Mouse (Mus musculus): ENCODE measurements around the gene Cdkal1. TPM values are rescaled to one million over a fixed set of nuclear protein-coding genes. Genes with fewer than 3 reads are reported as not detected.
A peak's percentile ranks its signal among the peaks of the same experiment; 100 is the strongest.

Gene Cdkal1
- polyA plus RNA-seq, 1 experiment from 2014 or later: 28.8 TPM

GRCm38 (mm10) chr13:29192697-29193096, 662.8 kb downstream of the Cdkal1 start:
- H3K9me3 ChIP-seq (ENCODE audit: control insufficient read depth, low read length): no peaks in the 10 kb centered on the region
- no peak overlapping the region for H3K27ac ChIP-seq (ENCODE audit: low read length)
- H3K4me1 ChIP-seq (replicated peaks; ENCODE audit: control insufficient read depth, insufficient read depth, low read length): peaks cover 19% of the 10 kb centered on the region
- no peaks in the 10 kb centered on the region for H3K27me3 ChIP-seq (replicated peaks; ENCODE audit: control insufficient read depth, insufficient read depth, low read length)
- WGBS: 94% methylated on average over 3 of the region's 3 CpGs
- no peak overlapping the region for H3K4me2 ChIP-seq (ENCODE audit: low read length)
- no peak overlapping the region for H3K9ac ChIP-seq (replicated peaks; ENCODE audit: low read depth, low read length)
- ATAC-seq: no peak
- no peak overlapping the region for H3K4me3 ChIP-seq (replicated peaks; ENCODE audit: low read length)
- H3K36me3 ChIP-seq (ENCODE audit: control insufficient read depth, insufficient read depth): no peaks in the 10 kb centered on the region

- H3K9ac ChIP-seq (replicated peaks; ENCODE audit: low read depth, low read length): no peak overlapping the region
- no peak overlapping the region for H3K4me3 ChIP-seq (replicated peaks; ENCODE audit: low read length)
- no peak overlapping the region for H3K27ac ChIP-seq (ENCODE audit: low read length)
- no peak for ATAC-seq
- WGBS: 87% methylated on average over 7 of the region's 7 CpGs
- H3K4me1 ChIP-seq (replicated peaks; ENCODE audit: control insufficient read depth, insufficient read depth, low read length): peaks cover 10% of the 10 kb centered on the region
- H3K36me3 ChIP-seq (ENCODE audit: control insufficient read depth, insufficient read depth): no peaks in the 10 kb centered on the region
- no peak overlapping the region for H3K4me2 ChIP-seq (ENCODE audit: low read length)
- H3K27me3 ChIP-seq (replicated peaks; ENCODE audit: control insufficient read depth, insufficient read depth, low read length): no peaks in the 10 kb centered on the region
- H3K9me3 ChIP-seq (ENCODE audit: control insufficient read depth, low read length): no peaks in the 10 kb centered on the region
Observed at GRCm38 (mm10) chr13:29190548-29190947, 664.9 kb downstream of the Cdkal1 start.

- Histone ChIP-seq H3K4me2 (ENCODE audit: low read length) (no peak overlapping the region), H3K27me3 (replicated peaks; ENCODE audit: control insufficient read depth, insufficient read depth, low read length) (no peaks in the 10 kb centered on the region), H3K4me3 (replicated peaks; ENCODE audit: low read length) (no peak overlapping the region), H3K9me3 (ENCODE audit: control insufficient read depth, low read length) (no peaks in the 10 kb centered on the region), H3K4me1 (replicated peaks; ENCODE audit: control insufficient read depth, insufficient read depth, low read length) (no peaks in the 10 kb centered on the region), H3K27ac (ENCODE audit: low read length) (0 out of 2 replicates have a peak overlapping the region, but pooled peaks have one; percentile 24), H3K9ac (replicated peaks; ENCODE audit: low read depth, low read length) (no peak overlapping the region), H3K36me3 (ENCODE audit: control insufficient read depth, insufficient read depth) (no peaks in the 10 kb centered on the region)
- ATAC-seq: no peak
- 91% methylated on average over 5 of the region's 5 CpGs for WGBS
Observed at GRCm38 (mm10) chr13:29186748-29187147, 668.7 kb downstream of the Cdkal1 start.

- Histone ChIP-seq H3K4me3 (replicated peaks; ENCODE audit: low read length) (no peak overlapping the region), H3K4me1 (replicated peaks; ENCODE audit: control insufficient read depth, insufficient read depth, low read length) (no peaks in the 10 kb centered on the region), H3K27ac (ENCODE audit: low read length) (no peak overlapping the region), H3K9ac (replicated peaks; ENCODE audit: low read depth, low read length) (no peak overlapping the region), H3K4me2 (ENCODE audit: low read length) (no peak overlapping the region), H3K27me3 (replicated peaks; ENCODE audit: control insufficient read depth, insufficient read depth, low read length) (no peaks in the 10 kb centered on the region), H3K36me3 (ENCODE audit: control insufficient read depth, insufficient read depth) (no peaks in the 10 kb centered on the region), H3K9me3 (ENCODE audit: control insufficient read depth, low read length) (no peaks in the 10 kb centered on the region)
- no peak for ATAC-seq
- WGBS: 59% methylated on average over 4 of the region's 4 CpGs
Observed at GRCm38 (mm10) chr13:29185545-29185944, 669.9 kb downstream of the Cdkal1 start.

GRCm38 (mm10) chr13:29184545-29184944, 670.9 kb downstream of the Cdkal1 start:
- Histone ChIP-seq H3K4me3 (replicated peaks; ENCODE audit: low read length) (no peak overlapping the region), H3K4me2 (ENCODE audit: low read length) (no peak overlapping the region), H3K9me3 (ENCODE audit: control insufficient read depth, low read length) (no peaks in the 10 kb centered on the region), H3K27me3 (replicated peaks; ENCODE audit: control insufficient read depth, insufficient read depth, low read length) (no peaks in the 10 kb centered on the region), H3K9ac (replicated peaks; ENCODE audit: low read depth, low read length) (no peak overlapping the region), H3K36me3 (ENCODE audit: control insufficient read depth, insufficient read depth) (no peaks in the 10 kb centered on the region), H3K27ac (ENCODE audit: low read length) (no peak overlapping the region), H3K4me1 (replicated peaks; ENCODE audit: control insufficient read depth, insufficient read depth, low read length) (no peaks in the 10 kb centered on the region)
- no peak for ATAC-seq
- 86% methylated on average over 2 of the region's 2 CpGs for WGBS

GRCm38 (mm10) chr13:29179861-29180260, 675.6 kb downstream of the Cdkal1 start:
- no peaks in the 10 kb centered on the region for H3K9me3 ChIP-seq (ENCODE audit: control insufficient read depth, low read length)
- WGBS: 91% methylated on average over 4 of the region's 4 CpGs
- peaks cover 4% of the 10 kb centered on the region; the same call in 1 of the 2 replicates for H3K4me1 ChIP-seq (replicated peaks; ENCODE audit: control insufficient read depth, insufficient read depth, low read length)
- no peak overlapping the region for H3K4me2 ChIP-seq (ENCODE audit: low read length)
- H3K9ac ChIP-seq (replicated peaks; ENCODE audit: low read depth, low read length): no peak overlapping the region
- H3K27me3 ChIP-seq (replicated peaks; ENCODE audit: control insufficient read depth, insufficient read depth, low read length): no peaks in the 10 kb centered on the region
- no peak overlapping the region for H3K4me3 ChIP-seq (replicated peaks; ENCODE audit: low read length)
- ATAC-seq: no peak
- no peak overlapping the region for H3K27ac ChIP-seq (ENCODE audit: low read length)
- no peaks in the 10 kb centered on the region for H3K36me3 ChIP-seq (ENCODE audit: control insufficient read depth, insufficient read depth)

DNA sequence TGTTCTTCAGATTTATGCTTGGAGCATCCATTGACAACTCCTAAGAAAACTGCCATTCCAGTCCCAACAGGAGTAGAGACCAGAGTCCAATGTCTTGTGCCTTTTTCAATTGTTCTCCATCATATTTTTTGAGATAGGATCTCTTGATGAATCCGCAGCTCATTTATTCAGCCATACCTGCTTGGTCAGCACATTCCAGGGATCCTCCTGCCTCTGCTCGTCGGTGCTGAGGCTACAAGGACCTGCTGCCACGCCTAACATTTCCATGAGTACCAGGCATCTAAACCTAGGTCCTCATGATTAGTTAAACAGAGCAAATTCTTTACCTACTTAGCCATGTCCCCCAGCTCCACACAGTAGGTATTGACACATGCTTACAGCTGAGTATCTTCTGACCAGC, 676.2 kb downstream of the Cdkal1 start:
- 91% methylated on average over 4 of the region's 4 CpGs for WGBS
- no peak for ATAC-seq

DNA sequence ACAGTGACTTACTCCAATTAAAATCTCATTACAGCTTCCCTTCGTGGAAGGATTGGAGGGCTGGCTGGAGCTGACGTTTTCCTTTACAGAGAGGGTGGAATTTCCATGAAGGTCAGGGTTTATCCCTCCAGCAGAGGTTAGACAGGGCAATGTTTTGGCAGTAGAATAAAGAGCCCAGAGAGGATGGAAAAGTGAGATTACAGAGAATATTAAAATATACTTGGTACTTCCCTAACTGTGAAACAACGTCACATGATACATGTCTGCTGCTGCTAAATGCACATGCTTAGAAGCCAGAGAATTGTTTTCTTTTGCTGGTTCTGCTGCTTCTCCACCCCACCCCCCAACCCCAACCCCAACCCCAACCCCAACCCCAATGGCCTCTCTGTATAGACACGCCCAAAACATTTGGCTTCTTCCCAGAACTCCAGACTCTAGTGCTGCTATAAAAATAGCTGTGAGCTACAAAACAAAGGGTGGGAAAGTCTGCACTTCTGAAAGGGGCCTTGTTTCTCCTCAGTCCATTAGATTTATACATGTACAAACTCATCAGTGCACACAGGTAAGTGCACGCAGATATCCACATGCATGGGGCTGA, 677.5 kb downstream of the Cdkal1 start:
- H3K4me1 ChIP-seq (replicated peaks; ENCODE audit: control insufficient read depth, insufficient read depth, low read length): peaks cover 4% of the 10 kb centered on the region; the same call in 1 of the 2 replicates
- no peak overlapping the region for H3K4me3 ChIP-seq (replicated peaks; ENCODE audit: low read length)
- WGBS: 44% methylated on average over 5 of the region's 5 CpGs
- H3K27ac ChIP-seq (ENCODE audit: low read length): no peak overlapping the region
- no peaks in the 10 kb centered on the region for H3K36me3 ChIP-seq (ENCODE audit: control insufficient read depth, insufficient read depth)
- H3K9me3 ChIP-seq (ENCODE audit: control insufficient read depth, low read length): no peaks in the 10 kb centered on the region
- no peak overlapping the region for H3K9ac ChIP-seq (replicated peaks; ENCODE audit: low read depth, low read length)
- no peak overlapping the region for H3K4me2 ChIP-seq (ENCODE audit: low read length)
- no peaks in the 10 kb centered on the region for H3K27me3 ChIP-seq (replicated peaks; ENCODE audit: control insufficient read depth, insufficient read depth, low read length)
- no peak for ATAC-seq

More for the DNA sequence above, 676.2 kb downstream of the Cdkal1 start:
- H3K9ac ChIP-seq (replicated peaks; ENCODE audit: low read depth, low read length): no peak overlapping the region
- H3K27ac ChIP-seq (ENCODE audit: low read length): no peak overlapping the region
- H3K4me2 ChIP-seq (ENCODE audit: low read length): no peak overlapping the region
- no peaks in the 10 kb centered on the region for H3K36me3 ChIP-seq (ENCODE audit: control insufficient read depth, insufficient read depth)
- no peak overlapping the region for H3K4me3 ChIP-seq (replicated peaks; ENCODE audit: low read length)
- H3K9me3 ChIP-seq (ENCODE audit: control insufficient read depth, low read length): no peaks in the 10 kb centered on the region
- no peaks in the 10 kb centered on the region for H3K27me3 ChIP-seq (replicated peaks; ENCODE audit: control insufficient read depth, insufficient read depth, low read length)
- peaks cover 4% of the 10 kb centered on the region; the same call in 1 of the 2 replicates for H3K4me1 ChIP-seq (replicated peaks; ENCODE audit: control insufficient read depth, insufficient read depth, low read length)

- 80% methylated on average over 1 of the region's 1 CpGs for WGBS
Observed at GRCm38 (mm10) chr13:29169356-29169755, 686.1 kb downstream of the Cdkal1 start.

More at GRCm38 (mm10) chr13:29169356-29169755, 686.1 kb downstream of the Cdkal1 start:
- no peak for ATAC-seq
- Histone ChIP-seq H3K4me3 (replicated peaks; ENCODE audit: low read length) (no peak overlapping the region), H3K4me1 (replicated peaks; ENCODE audit: control insufficient read depth, insufficient read depth, low read length) (peaks cover 4% of the 10 kb centered on the region; the same call in 1 of the 2 replicates), H3K36me3 (ENCODE audit: control insufficient read depth, insufficient read depth) (no peaks in the 10 kb centered on the region), H3K27ac (ENCODE audit: low read length) (no peak overlapping the region), H3K9me3 (ENCODE audit: control insufficient read depth, low read length) (no peaks in the 10 kb centered on the region), H3K27me3 (replicated peaks; ENCODE audit: control insufficient read depth, insufficient read depth, low read length) (no peaks in the 10 kb centered on the region), H3K9ac (replicated peaks; ENCODE audit: low read depth, low read length) (no peak overlapping the region), H3K4me2 (ENCODE audit: low read length) (no peak overlapping the region)
